Mouse (Mus musculus): Measurements from ENCODE around the gene Nipbl.

GRCm38 (mm10) chr15:8445951-8446419, 1.7 kb upstream of the Nipbl start:
- TF ChIP-seq CTCF (IDR thresholded peaks at IDR 0.05; ENCODE audit: borderline replicate concordance, extremely low read depth, insufficient read depth, insufficient read length) (no peak), POLR2A (IDR thresholded peaks at IDR 0.05; ENCODE audit: borderline replicate concordance, extremely low read depth, insufficient read depth, insufficient read length, poor library complexity, severe bottlenecking) (no peak)

All from brain, embryonic 14.5 days (tissue).